Mouse (Mus musculus): ENCODE results near the gene Pik3ca.

Pik3ca gene

DNA sequence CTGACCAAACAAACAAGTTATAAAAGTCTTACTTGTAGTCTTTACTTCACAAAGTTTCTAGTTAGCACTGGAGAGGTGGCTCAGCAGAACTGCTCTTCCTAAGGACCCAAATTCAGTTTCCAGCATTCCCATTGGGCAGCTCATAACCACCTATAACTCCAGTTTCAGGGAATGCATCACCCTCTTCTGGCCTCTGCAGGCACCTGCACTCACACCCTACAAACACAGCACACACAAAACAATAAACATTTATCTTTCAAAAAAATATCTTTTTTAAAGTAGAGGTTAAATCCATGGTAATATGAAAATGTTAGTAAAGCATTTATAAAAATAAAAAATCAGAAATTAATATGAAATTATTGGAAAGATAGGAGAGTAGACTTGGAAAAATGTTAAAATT, 44.2 kb downstream of the Pik3ca start:
- DNase-seq (ENCODE audit: low read depth): no peak

DNA sequence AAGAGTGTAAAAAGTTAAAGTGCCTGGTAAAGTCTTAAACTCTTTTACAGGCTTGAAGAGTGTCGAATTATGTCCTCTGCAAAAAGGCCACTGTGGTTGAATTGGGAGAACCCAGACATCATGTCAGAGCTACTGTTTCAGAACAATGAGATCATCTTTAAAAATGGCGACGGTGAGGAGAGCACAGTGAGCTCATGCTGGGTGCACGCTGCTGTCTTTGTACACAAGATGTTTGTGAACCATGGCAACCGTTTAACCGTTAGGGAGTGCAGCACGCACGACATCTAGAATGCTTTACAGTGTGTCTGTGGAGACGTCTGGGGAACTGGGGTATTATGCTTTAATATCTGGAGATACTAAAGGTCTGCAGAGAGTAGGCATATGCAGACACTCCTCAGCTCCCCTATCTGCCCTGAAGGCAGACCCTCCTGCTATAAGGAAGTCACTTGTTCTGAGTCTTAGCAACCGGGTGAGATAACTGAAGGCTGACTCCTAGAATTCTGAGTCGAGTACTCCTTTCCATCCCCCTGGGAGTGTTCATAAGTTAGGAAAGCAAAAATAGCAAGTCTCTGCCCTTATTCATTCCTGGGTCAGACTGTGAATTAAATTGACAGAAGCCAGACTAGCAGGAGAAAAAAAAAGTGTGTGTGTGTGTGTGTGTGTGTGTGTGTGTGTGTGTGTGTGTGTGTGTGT, 57.0 kb downstream of the Pik3ca start:
- no peak for DNase-seq (ENCODE audit: low read depth)

DNA sequence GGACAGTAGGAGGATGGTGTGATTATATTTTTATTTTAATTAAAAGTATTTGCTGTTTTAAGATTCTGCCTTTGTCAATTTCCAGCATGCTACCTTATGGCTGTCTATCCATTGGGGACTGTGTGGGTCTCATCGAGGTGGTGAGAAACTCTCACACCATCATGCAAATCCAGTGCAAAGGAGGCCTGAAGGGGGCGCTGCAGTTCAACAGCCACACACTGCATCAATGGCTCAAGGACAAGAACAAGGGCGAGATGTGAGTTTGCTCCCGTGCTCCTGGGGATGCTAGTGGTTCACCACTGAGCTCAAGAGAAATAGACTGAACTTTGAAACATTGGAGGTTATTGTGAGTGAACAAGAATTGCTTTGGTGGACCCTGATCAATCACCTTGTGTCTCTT, 62.3 kb downstream of the Pik3ca start:
- DNase-seq (ENCODE audit: low read depth): peak; percentile 63

DNA sequence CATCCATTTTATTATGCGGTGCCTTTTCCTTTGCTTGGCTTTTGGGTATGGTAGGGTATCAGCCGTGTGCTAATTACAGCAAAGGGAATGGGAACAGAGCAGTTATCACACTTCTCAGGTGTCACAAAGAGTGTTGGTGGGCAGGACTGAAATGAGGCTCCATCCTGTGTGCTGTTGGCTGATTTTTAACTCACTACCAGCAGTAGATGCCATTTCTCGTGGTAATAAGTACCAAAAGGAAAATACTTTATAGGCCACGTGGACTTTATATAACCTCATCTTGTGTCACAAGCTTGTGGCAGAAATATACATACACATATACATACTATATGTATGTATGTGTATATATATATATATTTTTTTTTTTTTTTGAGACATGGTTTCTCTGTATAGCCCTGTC, 69.8 kb downstream of the Pik3ca start:
- DNase-seq (ENCODE audit: low read depth): no peak

DNA sequence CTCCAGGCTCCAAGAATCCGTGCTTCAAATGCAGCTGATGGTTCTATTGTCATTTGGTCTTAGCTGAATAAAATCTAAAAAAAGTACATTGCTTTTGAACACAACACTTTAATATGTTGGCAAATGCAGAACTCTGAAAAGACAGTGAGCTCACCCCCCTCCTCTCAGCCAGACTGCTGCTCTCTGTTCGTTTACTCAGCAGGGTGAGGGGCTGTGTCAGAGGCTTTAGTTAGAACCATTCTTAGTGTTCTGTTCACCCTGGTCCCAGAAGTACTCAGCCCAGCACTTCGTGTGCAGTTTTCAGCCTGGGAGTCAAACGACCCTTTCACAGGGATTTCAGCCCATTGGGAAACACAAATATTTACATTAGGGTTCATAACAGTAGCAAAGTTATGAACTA, 70.9 kb downstream of the Pik3ca start:
- no peak for DNase-seq (ENCODE audit: low read depth)

DNA sequence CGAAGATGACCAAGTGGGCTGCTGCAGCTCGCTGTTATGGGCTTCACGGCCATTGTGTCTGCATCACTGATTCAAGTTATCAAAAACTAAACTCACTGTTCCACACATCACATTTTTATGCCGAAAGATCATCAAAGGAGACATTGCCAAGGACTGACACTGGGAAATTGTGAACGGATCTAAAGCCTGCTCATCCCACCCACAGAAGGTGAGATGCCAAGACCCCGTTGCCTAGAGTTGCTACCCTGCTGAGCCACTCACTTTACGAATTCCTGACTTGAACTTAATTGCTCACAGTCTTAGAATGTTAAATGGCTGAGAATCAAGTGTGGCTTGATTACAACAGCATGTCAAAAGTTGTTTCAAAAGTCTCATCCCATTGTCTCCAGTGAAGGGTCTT, 73.0 kb downstream of the Pik3ca start:
- DNase-seq (ENCODE audit: low read depth): no peak

DNA sequence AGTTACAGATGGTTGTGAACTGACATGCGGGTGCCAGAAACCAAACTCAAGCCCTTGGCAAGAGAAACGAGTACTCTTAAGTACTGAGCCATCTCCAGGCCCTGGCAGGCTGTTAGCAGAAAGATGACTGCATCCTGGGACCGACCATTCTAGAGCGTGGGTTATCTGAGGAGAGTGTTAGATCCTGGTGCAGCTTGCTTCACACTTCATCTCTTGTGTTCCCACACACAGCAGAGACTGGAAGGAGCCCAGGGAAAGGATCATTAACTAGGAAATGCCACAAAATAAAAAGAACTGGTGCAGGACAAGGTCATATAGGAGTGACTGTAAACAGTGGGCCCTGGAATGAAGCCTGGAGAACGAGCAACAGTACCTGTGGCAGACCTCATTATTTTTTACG, 73.6 kb downstream of the Pik3ca start:
- no peak for DNase-seq (ENCODE audit: low read depth)

DNA sequence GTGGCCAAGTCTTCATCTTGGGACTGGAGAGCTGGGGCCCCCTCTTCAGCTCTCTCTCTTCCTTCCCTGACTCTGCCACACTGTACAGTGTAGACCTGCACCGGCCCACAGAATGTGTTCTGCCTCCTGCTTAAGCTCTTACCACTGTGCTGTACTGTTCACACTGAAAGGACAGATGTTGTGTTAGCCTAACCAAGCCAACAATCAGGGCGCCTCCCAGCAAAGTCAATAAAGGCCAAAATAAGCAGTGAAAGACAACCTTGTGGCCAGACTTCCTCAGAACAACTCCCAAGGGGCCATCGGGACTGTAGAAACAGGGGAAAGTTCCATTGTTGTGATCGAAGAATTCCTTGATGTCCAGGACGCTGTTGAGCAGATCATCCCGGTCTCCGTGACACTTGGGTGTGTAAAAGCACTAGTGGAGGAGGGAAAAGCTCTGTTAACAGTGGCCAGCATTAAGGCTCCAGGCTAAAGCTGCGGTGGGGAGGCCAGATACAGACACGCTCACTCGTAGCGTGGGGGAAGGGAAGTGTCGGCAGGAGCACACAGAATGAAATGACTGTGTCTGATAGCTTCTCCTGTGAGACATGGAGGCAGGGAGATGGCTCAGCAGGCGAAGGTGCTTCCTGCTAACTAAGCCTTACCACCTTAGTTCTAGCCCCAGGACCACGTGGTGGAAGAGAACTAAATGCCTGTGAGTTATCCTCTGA, 74.9 kb downstream of the Pik3ca start:
- DNase-seq (ENCODE audit: low read depth): no peak

DNA sequence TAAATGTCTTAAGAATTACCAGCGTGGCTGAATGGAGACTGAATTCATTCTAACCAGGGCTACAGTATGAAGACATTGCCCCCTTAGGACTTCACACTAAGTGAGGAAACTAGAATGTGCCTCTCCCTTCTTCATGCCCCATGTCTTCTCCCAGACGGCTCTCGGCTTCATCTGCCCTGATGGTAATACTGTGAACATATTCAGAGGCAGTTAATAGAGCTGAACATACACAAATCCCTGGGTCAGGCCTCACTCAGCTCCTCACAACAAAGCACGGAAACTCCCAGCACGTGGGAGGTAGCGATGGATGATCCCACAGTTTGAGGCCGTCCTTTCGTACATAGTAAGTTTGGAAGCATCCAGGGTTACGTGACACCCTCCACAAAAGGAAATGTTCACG, 75.7 kb downstream of the Pik3ca start:
- no peak for DNase-seq (ENCODE audit: low read depth)

DNA sequence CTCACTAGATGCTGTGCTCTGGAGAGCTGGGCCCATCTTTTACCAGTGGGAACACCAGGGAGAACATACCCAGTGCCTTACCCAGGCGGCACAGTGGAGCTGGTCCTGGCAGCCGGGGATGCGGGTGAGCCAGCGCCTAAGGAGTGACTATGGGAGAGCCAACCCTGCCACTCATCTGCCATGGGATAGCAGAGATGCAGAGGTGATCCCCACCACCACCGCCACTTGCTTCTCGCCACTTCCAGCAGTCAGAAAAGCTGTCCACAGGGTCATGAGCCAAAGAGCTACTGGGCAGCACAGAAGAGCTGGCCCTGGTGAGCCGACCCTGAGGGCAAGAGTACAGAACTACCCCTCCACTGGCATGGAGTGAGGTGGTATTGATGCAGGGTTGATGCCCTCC, 82.5 kb downstream of the Pik3ca start:
- DNase-seq (ENCODE audit: low read depth): no peak

DNA sequence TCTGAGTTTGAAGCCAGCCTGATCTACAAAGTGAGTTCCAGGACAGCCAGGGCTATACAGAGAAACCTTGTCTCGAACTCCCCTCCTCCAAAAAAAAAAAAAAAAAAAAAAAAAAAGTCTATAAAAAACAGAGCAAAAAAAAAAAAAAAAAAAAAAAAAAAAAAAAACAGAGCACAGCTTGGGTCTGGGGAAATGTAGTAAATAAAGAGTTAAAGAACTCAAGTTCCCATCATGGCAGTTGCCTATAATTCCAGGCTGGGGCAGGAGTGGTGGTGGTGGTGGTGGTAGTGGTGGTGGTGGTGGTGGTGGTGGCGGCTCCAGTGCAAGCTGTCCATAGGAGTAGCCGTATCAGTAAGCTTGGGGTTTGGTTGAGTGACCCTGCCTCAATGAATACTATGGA, 85.6 kb downstream of the Pik3ca start:
- no peak for DNase-seq (ENCODE audit: low read depth)

DNA sequence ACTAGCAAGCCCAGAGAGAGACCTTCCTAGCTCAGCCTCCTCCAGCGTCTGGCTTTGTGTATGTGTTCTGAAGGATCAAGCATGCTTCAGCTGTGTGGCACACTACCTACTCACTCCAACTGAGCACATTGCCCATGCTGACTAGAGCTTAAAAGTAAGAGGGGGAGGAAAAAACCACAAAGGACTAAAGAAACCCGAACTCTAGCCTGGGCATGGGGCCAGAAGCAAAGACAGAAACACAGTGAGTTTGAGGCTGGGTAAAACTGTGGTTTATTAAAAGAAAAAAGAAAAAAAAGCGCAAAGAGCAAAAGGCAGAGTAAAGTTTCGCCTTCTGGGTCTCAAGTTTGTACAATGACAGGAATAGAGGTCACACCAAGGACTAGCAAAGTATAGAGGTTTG, 89.1 kb downstream of the Pik3ca start:
- DNase-seq (ENCODE audit: low read depth): no peak

DNA sequence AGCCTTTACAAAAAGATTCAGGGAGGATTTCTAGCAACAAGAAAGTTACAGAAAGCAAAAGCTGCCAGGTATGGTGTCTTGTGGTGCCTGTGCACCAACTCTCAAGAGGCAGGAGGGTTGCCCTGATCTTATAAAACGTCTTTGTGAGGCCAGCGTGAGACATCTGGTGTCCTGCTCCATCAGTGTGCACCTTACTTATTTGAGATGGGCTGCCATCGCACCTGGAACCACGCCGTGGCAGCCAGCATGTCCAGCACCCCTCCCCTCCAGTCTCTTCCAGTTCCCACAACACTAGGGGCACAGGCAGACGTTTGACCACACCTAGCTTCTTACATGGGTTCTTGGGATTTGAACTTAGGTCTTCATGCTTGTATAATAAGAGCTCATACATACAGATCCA, 90.7 kb downstream of the Pik3ca start:
- no peak for DNase-seq (ENCODE audit: low read depth)

DNA sequence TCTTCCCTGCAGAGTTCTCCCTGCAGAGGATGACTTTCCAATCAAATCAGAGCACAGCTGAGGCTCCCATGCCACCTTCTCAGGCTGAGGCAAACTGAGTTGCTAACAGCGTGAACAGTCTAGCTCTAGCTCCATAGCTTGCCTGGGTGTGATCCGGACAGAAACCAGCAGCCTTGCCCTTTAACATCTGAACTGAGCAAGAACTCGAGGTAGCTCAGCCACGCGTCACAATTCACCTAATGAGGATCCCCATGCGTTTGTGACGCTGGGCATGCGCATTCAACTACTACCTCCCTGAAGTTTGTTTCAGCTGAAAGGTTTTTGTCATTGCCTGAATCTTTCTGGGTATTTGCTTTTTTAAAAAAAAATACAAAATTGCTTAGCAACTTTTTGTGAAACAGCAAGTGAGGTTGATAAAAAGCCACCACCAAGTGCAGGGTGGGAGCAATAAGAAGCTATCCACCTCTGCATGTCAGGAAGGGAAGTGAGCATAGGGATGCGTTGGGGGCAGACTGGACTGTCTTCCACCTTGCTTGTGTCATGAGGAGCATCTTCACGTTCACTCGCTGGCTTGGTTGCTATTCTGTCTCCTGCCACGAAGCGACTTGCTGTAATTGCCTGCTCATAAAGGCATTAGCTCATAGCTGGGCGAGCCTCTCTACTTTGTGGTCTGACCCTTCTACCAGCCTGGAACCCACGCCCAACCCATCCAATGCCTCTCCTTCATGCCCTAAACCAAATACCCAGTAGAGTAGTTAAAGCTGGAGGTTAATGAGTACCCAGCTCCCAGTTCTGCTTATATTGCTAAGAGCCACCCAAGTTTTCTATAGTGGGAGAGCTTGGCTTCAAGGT, 92.8 kb downstream of the Pik3ca start:
- DNase-seq (ENCODE audit: low read depth): no peak

DNA sequence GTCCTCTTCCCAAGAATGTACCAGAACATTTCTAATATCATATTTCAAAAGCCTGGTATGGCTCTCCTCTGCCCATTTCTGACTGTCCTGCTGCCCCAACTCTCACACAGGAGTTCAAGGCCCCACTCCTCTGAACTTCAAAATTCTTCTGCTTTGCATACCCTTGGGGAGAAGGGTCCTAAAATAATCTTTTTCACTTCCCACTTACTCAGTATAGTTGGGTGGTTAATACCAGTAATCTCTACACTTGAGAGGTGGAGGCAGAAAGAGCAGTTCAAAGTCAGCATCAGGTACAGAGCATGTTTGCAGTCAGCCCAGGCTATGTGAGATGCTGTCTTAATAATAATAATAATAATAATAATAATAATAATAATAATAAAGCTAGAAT, 93.5 kb downstream of the Pik3ca start:
- no peak for DNase-seq (ENCODE audit: low read depth)

DNA sequence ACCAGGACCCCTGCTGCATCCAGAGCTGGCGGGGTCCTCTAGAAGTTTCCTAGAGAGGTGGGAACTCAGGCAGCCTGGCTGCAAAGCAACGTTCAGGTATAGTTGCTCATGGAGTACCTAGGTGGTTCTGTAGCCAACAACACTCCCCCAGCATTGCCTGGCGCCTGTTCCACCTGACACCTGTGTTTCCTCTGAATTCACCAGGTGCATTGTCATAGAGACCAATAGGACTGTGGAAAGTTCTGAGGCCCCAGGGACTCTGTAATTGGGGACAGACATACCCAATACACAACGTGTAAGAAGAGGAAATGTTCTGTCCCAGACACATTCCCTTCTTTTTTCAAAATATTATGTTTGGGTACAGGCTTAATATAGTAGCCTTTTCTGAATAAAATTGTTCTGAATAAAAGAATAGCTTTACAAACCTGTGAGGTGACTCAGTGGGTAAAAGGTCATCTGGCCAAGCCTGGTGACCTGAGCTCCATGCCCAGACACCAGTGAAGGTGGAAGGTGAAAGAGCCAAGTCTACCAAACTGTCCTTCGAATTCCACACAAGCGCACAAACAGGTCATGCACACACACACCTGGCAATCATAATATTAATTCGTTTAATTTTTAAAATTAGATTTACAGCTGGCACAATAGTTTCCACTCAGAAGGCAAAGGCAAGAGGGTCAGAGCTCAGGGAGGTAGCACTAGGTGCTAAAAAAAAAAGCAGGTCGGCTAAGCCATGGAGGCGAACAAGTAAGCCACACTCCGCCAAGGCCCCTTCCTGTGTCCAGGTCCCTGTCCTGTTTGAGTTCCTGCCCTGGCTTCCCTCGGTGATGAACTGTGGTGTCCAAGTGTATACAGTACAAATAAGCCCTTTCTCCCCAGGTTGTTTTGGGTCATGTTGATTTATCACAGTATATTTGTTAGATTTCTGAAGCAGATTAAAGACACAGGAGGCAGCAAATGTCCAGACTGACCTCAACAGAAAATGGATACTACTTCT, 94.9 kb downstream of the Pik3ca start, which contains the start of gene Kcnmb3:
TSS of gene Kcnmb3 (minus strand) at position 135 of the 994 bp plus-strand sequence.
- no peak for DNase-seq (ENCODE audit: low read depth)

DNA sequence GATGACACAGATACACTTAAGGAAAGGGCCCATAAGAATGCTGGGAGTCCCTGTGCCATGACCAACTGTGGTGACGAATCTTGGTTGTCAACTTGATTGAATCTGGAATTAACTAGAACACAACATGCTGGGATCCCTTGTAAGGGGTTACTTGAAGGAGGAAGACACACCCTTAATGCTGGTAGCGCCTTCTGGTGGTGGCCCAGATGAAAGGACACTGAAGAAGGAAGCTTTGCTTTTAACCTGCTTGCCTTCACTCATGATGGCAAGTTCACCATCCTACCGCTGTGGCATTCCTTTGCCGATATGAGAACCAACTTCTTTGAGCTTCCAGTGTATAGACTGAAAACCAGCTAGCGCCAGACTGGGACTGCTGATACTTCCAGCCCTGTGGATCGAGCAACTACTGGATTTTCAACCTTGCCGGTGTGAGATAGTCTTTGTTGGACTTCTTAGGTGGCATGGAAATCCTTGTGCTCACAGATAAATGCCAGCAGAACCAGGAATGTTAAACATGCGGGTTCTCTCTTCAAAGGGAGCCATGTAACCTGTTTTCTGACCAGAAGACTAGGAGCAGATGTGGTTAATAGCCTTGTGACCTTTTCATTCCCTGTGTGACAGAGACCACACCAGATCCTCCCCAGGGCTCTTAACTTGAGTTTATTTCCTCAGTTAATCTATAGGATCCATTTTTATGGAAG, 97.1 kb downstream of the Pik3ca start:
- DNase-seq (ENCODE audit: low read depth): peak; percentile 38

DNA sequence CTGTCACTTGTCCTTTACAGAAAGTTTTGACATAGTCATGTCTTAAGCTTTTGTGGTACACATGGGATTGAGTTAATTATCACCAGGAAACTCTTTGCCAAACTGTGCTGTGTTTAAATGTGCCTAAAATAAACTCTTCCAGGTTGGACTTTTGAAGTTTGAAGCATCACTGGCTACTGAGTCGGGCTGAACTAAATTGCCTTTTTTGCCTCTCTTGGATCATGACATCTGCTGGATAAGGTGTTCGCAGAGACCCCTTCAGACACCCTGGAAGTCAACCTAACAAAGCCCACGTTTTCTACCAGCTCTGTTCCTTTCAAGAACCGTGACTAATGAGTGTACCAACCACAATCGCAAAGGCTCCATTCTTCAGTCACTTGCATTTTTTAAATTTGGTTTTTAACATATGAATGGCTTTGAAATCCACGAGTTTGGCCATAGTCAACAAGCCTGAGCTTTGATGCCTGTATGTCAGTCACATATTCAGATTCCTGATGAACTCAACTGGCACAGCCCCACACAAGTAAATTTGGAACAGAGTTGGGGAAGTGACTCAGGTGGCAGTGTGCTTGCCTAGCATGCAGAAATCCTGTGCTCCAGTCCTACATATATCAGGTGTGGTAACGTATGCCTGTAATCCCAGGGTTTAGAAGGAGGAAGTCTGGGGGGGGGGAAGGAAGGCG, 97.8 kb downstream of the Pik3ca start:
- no peak for DNase-seq (ENCODE audit: low read depth)

DNA sequence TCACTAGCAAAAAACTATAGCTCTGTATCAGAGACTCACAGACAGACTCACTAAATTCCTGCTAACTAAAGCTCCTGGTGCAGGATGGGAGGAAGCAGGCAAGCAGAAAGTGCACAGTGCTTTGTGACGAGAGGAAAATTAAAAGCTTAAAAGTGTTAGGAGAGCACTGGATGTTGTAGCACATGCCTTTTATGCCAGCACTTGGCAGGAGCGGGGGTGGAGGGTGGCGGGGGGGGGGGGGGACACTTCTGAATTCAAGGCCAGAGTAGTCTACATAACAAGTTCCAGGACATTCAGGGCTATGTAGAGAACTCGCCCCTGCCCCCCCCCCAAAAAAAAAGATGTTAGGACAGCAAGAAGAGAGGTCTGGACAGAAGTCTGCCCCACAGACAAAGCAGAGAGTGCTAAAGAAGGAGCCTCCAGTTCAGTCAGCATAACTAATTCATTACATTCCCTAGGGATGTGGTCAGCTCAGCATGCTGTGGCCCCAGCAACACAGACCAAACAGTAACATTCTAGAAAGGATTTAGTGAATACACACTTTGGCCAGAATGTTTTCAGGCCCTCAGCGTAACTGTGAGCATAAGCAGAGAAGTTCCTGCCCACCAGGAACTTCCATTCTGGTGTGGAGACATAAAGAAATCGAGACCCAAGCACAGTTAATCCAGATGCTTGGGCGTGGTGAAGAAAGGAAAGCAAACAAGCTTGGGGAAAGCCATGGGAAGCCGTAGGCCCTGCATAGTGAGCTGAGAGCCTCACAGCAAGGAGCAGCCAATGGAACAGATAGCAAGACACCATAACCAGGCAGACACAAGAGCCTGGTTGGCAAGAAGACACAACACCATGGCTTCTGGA, 98.6 kb downstream of the Pik3ca start:
- DNase-seq (ENCODE audit: low read depth): no peak

DNA sequence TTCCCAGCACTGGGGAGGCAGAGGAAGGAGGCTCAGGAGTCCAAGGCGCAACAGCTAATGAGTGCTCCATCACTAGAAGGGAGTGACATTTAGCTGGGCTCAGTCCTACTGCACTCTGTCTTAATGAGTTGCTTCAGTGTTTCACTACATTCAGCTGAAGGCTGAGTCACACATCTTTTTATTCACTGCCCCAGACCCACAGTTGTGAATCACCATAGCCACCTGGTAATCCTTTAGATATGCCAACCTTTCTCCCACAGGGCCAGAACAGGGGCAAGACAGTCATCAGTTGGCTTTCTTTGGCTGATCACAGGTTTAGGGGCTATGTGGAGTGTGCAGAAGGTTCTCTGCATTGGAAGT, 99.2 kb downstream of the Pik3ca start:
- DNase-seq (ENCODE audit: low read depth): no peak

All from induced T-regulatory cell, adult 2 months (primary cell).